Mouse (Mus musculus): ENCODE measurements around the gene Ddx11.
"Not testable (repeated sequence)": the region's sequence is repeated elsewhere in the genome, so short reads cannot be mapped to it uniquely, and the experiment has no call there.

Ddx11 gene

DNA sequence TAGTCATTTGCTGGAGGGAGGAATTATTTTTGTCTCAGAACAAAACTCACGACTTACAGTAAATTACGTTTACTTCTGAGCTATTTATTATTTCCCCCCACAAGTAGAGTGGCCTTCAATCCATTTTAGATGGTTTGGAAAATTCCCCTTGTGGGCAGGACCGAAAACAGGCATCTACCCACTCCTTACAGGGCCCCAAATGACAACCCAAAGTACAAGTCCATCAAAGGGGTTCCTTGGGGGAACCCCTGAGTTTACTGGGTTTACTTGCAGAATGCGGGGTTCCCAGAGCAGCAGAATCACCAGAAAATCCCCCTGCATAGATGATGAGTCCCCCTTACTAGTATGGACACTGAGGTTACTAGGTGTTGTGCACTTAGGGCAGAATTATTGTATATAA is 11.2 kb upstream of the Ddx11 start:
- DNase-seq (ENCODE audit: low spot score in 2 of 2) = no peak

DNA sequence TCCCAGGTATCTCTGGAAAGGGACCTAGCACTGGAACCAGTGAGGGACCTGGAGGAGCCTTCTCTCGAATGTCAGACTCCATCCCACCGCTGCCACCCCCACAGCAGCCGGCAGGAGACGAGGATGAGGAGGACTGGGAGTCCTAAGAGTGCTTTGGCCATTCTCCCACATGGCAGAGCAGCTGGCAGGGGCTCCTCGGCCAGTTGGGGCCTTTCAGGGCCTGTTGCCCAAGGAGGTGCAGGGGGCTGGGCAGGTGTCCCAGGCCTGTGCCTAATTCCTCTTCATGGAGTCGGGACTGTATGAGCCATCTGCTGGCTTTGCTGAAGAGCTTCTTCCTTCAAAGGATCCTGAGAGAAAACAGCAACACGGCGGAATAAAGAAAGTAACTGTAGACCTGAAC is 4.3 kb upstream of the Ddx11 start:
- no peak for DNase-seq (ENCODE audit: low spot score in 2 of 2)

GRCm38 (mm10) chr17:66120701-66121100 is 2.6 kb upstream of the Ddx11 start:
- no peak for DNase-seq (ENCODE audit: low spot score in 2 of 2)

DNA sequence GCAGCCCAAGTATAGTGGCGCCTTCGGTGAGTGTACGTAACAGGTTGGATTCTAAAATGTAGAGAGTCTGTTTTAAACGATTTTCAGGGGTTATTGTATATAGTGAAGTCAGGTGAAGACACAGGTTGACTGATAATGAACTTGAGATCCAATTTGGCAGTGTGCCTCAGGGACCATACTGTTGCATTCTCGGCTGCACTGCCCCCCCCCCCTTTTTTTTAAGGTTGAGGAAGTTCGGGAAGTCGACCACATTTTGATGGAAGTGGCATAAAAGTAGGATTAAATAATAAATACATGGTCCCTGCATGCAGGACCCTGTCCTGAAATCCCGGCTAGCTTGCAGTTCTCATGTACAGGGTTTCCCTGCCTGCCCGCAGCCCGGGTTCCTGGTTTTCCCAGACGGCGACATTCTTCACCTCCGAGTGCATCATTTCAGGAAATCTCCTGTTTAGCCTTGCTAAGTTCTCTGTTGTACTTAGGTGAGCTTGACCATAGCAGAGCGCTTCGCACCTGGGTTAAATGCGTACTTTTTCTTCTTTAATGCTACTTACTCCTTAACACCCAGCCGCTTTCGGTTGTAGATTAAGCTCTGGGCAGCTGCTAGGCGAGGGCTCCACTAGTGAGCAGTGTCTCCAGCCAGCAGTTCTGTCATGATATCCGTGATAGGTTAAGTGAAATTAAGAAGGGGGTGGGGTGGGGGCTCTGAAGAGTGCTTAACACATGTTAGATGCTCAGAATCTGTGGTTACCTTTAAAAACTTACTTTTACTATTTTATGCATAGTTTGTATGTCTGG is 693 bp downstream of the Ddx11 start:
- no peak for DNase-seq (ENCODE audit: low spot score in 2 of 2)

- DNase-seq (ENCODE audit: low spot score in 2 of 2) = no peak
These were observed 1.9 kb downstream of the Ddx11 start for GRCm38 (mm10) chr17:66125211-66125610.

GRCm38 (mm10) chr17:66130371-66130770 is 7.1 kb downstream of the Ddx11 start:
- no peak for DNase-seq (ENCODE audit: low spot score in 2 of 2)

- DNase-seq (ENCODE audit: low spot score in 2 of 2) = no peak
These were observed 7.9 kb downstream of the Ddx11 start for GRCm38 (mm10) chr17:66131212-66131611.

GRCm38 (mm10) chr17:66152706-66153662 is 29.7 kb downstream of the Ddx11 start:
- DNase-seq (ENCODE audit: low spot score in 2 of 2) = not testable (repeated sequence)

DNA sequence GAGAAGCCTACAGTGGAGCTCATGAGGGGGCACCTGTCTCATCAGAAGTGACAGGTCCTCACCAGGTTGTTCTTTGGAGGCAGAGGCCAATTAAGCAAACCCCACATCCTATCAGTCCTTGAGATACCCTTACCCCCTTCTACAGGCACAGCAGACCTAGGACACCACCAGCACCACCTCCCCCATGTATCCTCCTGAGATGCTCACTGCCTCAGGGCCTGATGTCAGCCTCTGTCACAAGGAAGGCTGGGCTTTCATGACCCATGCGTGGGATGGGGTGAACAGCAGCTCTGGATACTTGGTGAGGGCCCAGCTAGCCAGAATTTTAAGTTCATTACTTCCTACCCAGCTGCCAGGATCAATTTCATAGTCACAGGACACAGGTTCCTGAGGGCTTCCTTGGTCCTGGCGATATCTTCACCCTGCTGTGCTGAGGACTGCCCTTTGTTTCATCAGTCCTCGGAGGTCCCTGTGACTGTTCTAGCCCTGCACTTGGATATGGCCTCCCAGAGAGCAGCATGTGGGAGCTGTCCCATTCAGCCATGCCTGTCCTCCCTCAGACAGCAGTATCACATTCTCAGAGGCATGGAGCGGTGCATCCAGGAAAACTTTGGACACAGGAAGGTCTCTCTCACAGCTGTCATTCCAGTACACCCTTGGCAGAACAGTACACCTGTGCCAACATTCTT is 30.6 kb downstream of the Ddx11 start:
- not testable (repeated sequence) for DNase-seq (ENCODE audit: low spot score in 2 of 2)

DNA sequence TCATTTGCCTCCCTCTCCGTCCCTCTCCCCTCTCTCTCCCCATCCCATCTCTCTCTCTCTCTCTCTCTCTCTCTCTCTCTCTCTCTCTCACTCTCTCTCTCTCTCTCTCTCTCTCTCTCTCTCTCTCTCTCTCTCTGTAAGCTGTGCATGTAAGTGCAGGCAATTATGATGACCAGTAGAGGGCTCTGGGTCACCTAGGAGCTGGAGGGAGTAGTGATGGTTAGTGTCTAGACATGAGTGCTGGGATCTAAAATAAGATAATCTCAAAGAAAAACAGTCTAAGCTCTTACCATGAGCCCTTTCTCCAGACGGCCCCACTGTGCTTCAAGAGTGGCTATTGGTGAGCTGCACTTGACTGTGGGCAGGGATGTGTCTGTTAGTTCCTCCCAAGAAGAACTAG is 31.6 kb downstream of the Ddx11 start:
- DNase-seq (ENCODE audit: low spot score in 2 of 2) = no peak

GRCm38 (mm10) chr17:66158271-66158670 is 35.0 kb downstream of the Ddx11 start:
- no peak for DNase-seq (ENCODE audit: low spot score in 2 of 2)

- not testable (repeated sequence) for DNase-seq (ENCODE audit: low spot score in 2 of 2)
These were observed 43.8 kb downstream of the Ddx11 start for GRCm38 (mm10) chr17:66167141-66167540.

DNA sequence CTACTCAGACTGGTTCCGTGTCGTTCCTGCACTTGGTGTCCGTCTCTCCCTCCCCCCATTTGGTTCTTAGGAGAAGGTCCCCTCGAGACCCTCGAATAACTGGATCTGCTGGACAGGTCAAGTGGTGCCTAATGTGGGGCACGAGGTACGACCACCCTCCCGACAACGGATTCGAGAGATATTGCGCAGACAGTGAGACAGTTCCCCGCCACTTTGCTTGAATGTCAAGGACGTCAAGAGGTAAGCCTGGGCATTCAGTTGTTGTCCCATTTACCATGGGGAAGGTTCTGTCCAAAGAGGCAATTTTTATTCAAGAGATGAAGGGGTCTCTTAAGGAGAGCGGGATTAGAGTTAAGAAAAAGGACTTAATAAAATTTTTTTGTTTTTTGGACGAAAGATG is 47.7 kb downstream of the Ddx11 start:
- DNase-seq (ENCODE audit: low spot score in 2 of 2) = not testable (repeated sequence)

GRCm38 (mm10) chr17:66190577-66190976 is 67.3 kb downstream of the Ddx11 start:
- DNase-seq (ENCODE audit: low spot score in 2 of 2) = no peak

- no peak for DNase-seq (ENCODE audit: low spot score in 2 of 2)
These were observed 73.7 kb downstream of the Ddx11 start for GRCm38 (mm10) chr17:66197041-66197440.
